Mouse (Mus musculus) lung, embryonic 16.5 days (tissue): Measurements from ENCODE around the gene Tmem132c. TPM values are rescaled to one million over a fixed set of nuclear protein-coding genes. Genes with fewer than 3 reads are reported as not detected.

Experiments
- ATAC-seq: fragments of 200-750 bp; cut with Nextera tagmentation; 2 replicates; pipeline ENCODE4 v1.8.0; 2017; ENCODE audit warnings: low read depth, mild to moderate bottlenecking, moderate library complexity
- H3K27ac ChIP-seq: fragments of 300-500 bp; sonication (generic); 2 replicates; pipeline ENCODE4 v1.5.1; 2014; ENCODE audit warnings: mild to moderate bottlenecking, control low read depth, low read length
- H3K27me3 ChIP-seq: fragments of 300-500 bp; sonication (generic); 2 replicates; pipeline ENCODE4 v1.6.1; 2014; ENCODE audit warnings: low read depth, low read length, mixed read lengths; ENCODE audit not compliant: control insufficient read depth, insufficient read depth
- H3K36me3 ChIP-seq: fragments of 300-500 bp; sonication (generic); 2 replicates; pipeline ENCODE4 v1.6.1; 2014; ENCODE audit warnings: low read length; ENCODE audit not compliant: control insufficient read depth, insufficient read depth
- H3K4me1 ChIP-seq: fragments of 300-500 bp; sonication (generic); replicated peaks from 2 replicates; pipeline ENCODE4 v1.6.1; 2014; ENCODE audit warnings: low read length, mixed read lengths; ENCODE audit not compliant: control insufficient read depth, insufficient read depth
- H3K4me2 ChIP-seq: fragments of 300-500 bp; sonication (generic); 2 replicates; pipeline ENCODE4 v1.6.1; 2014; ENCODE audit warnings: low read depth, low read length, control low read depth
- H3K4me3 ChIP-seq: fragments of 300-500 bp; sonication (generic); 2 replicates; pipeline ENCODE4 v1.5.1; 2014; ENCODE audit warnings: mild to moderate bottlenecking, low read length, control low read depth
- H3K9ac ChIP-seq: fragments of 300-500 bp; sonication (generic); 2 replicates; pipeline ENCODE4 v1.6.1; 2014; ENCODE audit warnings: low read length, control low read depth
- H3K9me3 ChIP-seq: fragments of 300-500 bp; sonication (generic); 2 replicates; pipeline ENCODE4 v1.6.1; 2016; ENCODE audit warnings: low read length; ENCODE audit not compliant: control insufficient read depth
- WGBS: fragments of 180-500 bp; shearing (Covaris S2); extraction: QIAGEN DNeasy Blood & Tissue Kit; methylation state at CpG from one replicate; pipeline ENCODE4 v1.1.7; 2014; 5-methylcytosine and 5-hydroxymethylcytosine counted together
- polyA plus RNA-seq: library from polyadenylated mRNA; unstranded; fragments of >200 nt; fragmentation: Nextera tagmentation; extraction: Ambion mirVana; gene quantifications from 2 replicates; pipeline ENCODE4 v1.2.1, GENCODE M21; 2015

The Tmem132c gene
- polyA plus RNA-seq, 1 experiment from 2014 or later, result 14.2 TPM

DNA sequence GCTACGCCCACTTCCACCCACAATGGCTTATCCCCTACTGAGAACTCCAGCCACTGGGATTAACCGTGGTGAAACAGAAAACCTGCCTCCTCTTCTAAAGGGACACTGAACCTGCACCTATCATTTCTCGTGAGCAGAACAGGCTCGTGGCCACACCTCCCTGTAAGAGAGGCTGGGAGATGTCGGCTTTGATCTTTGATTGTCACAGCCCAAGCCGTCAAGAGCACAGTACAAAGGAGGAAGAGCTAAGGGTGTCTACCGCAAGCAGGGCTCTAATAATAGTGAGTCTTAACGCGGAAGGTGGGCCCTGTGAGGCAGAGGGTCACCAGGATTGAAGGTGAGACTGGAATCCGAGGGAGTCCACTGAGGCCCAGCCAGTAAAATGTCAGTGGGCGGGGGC is 236.7 kb downstream of the Tmem132c start:
- H3K36me3 ChIP-seq, result no peaks in the 10 kb centered on the region
- H3K9me3 ChIP-seq, result no peaks in the 10 kb centered on the region
- WGBS, result 27% methylated on average over 11 of the region's 11 CpGs
- H3K4me2 ChIP-seq, result no peak overlapping the region
- H3K27me3 ChIP-seq, result no peaks in the 10 kb centered on the region
- ATAC-seq, result no peak
- no peak overlapping the region for H3K27ac ChIP-seq
- H3K9ac ChIP-seq, result no peak overlapping the region
- H3K4me3 ChIP-seq, result no peak overlapping the region
- no peaks in the 10 kb centered on the region for H3K4me1 ChIP-seq

DNA sequence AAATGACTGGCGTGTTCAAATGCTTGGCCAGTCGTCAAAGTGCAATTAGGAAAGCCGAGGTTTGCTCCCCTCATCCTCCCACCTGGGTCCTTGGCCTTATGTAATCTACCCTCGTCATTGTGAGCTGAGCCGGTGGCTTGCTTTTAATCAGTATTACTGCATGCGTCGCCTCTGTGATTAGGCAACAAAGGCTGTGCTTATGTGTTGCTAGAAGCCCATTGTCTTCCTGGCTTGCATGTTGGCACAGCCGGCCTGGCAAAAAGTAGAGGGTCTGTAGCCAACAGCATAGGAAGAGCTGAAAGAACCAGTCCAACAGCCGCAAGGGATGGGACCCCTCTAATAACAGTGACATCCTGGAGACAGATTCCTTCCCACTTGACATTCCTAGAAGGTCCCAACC is 239.3 kb downstream of the Tmem132c start:
- Histone ChIP-seq H3K9me3 (no peaks in the 10 kb centered on the region), H3K36me3 (no peaks in the 10 kb centered on the region), H3K27ac (no peak overlapping the region), H3K27me3 (no peaks in the 10 kb centered on the region), H3K4me1 (peaks cover 16% of the 10 kb centered on the region), H3K4me3 (no peak overlapping the region), H3K4me2 (no peak overlapping the region), H3K9ac (no peak overlapping the region)
- no peak for ATAC-seq
- whole genome bisulfite sequencing, result 69% methylated on average over 9 of the region's 9 CpGs

DNA sequence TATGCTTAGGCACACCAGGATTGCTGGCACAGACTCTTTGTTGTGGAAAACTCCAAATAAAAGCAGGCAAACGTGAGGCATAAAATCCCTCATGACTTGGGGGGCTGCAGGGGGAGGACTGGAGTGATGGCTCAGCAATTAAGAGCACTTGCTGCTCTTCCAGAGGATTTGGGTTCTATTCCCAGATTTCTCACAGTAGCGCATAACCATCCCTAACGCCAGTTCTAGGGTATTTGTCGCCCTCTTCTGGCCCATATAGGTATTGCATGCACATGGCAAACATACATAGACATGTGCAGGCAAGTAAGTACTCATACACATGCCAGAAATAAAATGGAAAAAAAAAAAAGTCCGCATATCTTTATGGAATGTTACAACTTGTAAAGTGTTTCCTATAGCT is 239.8 kb downstream of the Tmem132c start:
- ATAC-seq, result no peak
- Histone ChIP-seq H3K9me3 (no peaks in the 10 kb centered on the region), H3K27me3 (no peaks in the 10 kb centered on the region), H3K27ac (no peak overlapping the region), H3K4me2 (no peak overlapping the region), H3K4me3 (no peak overlapping the region), H3K9ac (no peak overlapping the region), H3K36me3 (no peaks in the 10 kb centered on the region), H3K4me1 (peaks cover 16% of the 10 kb centered on the region)
- WGBS, result 27% methylated on average over 5 of the region's 5 CpGs

DNA sequence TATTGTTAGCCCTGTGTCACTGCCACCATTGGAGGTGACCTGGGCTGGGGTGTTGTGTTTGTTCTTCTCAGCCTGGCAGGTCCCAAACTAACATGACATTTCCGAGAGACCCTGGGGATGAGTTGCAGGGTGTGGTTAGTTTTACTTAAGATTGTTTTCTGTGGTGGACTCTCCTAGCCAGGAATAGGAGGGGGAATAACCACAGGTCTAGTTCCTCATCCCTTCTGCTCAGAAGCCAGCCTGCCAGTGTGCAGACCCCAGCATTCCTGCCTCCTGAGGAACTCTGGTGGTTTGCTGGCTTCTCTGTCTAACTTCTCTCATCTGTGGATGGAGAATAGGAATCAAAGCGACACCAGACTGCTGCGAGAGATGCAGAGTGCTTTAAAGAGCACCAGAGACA is 240.7 kb downstream of the Tmem132c start:
- Histone ChIP-seq H3K27me3 (no peaks in the 10 kb centered on the region), H3K36me3 (no peaks in the 10 kb centered on the region; the same call in 1 of the 2 replicates), H3K4me3 (no peak overlapping the region), H3K9me3 (no peaks in the 10 kb centered on the region), H3K4me1 (peaks cover 16% of the 10 kb centered on the region), H3K9ac (no peak overlapping the region), H3K27ac (no peak overlapping the region), H3K4me2 (no peak overlapping the region)
- no peak for ATAC-seq
- WGBS, result 81% methylated on average over 3 of the region's 3 CpGs

DNA sequence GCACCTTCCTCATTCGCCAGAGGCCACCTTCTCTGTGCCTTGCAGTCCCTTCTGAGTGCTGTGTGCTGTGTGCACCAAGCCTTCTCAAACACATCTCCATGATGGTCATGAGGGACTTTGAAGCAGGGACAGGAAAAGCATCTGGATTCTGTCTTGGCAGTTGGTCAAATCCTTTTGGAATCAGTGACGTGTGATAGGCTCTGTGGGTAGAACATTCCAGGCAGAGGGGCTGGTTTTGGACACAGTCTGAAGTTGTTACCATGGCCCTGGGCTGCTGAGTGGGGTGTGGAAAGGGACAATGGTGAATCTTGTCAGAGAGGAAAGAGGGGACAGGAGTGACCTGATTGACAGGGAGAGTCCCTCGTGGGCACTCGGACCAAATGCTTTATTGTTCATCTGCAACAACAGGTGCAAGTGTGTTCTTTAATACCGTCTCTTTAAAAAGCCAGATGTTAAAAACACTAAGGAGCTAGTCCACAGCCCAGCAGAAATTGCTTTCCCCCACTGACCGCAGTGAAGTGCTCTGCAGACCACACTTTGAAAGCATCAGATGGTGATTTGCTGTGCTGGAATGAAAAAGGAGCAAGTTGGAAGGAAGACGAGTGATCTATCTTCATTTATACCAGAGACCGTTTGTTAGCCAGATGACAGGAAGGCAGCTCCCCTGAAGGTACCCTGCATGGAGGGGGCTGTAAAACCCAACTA is 242.5 kb downstream of the Tmem132c start:
- Histone ChIP-seq H3K36me3 (no peaks in the 10 kb centered on the region; the same call in 1 of the 2 replicates), H3K4me1 (peaks cover 16% of the 10 kb centered on the region), H3K27me3 (no peaks in the 10 kb centered on the region), H3K4me2 (peak overlapping the region; percentile 21), H3K9me3 (no peaks in the 10 kb centered on the region), H3K27ac (peak overlapping the region; percentile 61), H3K4me3 (no peak overlapping the region), H3K9ac (peak overlapping the region; percentile 16; the same call in 1 of the 2 replicates)
- peak; percentile 69 for ATAC-seq
- WGBS, result 29% methylated on average over 8 of the region's 8 CpGs

DNA sequence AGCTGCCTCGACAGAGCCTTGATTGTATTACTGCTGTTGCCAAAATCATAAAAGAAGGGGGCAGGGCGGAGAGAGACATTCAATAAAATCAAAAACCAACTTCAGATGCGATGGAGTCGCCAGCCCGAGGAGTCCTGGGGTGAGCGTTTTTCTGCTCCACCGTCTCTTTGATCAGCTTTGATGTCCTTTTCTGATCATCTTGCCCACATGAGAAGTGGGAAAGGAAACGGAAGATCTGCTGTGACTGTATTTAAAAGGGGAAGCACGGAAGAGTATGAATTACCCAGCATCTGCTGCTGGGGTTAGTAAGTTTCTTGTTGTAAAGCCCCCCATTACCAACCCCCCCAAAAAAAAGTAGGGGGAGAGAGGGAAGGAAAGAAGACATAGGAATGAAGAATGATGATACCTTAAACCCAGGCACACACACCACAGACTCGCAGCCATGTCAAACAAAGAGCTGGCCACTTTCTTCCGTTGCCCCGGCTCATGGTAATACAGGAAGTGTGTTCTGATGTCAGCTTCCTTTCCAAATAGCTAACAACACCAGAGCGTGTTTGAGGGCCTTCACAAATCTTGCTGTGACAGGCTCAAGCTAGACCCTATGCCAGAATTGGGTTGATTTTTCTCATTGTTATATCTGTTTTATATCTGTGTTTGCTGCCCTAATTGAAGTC is 243.3 kb downstream of the Tmem132c start:
- peak; percentile 35 for ATAC-seq
- Histone ChIP-seq H3K27me3 (no peaks in the 10 kb centered on the region), H3K4me1 (peaks cover 16% of the 10 kb centered on the region), H3K36me3 (no peaks in the 10 kb centered on the region; the same call in 1 of the 2 replicates), H3K27ac (peak overlapping the region; percentile 65), H3K4me2 (peak overlapping the region; percentile 21), H3K4me3 (0 out of 2 replicates have a peak overlapping the region, but pooled peaks have one; percentile 7), H3K9ac (no peak overlapping the region), H3K9me3 (no peaks in the 10 kb centered on the region)
- WGBS, result 30% methylated on average over 13 of the region's 13 CpGs

DNA sequence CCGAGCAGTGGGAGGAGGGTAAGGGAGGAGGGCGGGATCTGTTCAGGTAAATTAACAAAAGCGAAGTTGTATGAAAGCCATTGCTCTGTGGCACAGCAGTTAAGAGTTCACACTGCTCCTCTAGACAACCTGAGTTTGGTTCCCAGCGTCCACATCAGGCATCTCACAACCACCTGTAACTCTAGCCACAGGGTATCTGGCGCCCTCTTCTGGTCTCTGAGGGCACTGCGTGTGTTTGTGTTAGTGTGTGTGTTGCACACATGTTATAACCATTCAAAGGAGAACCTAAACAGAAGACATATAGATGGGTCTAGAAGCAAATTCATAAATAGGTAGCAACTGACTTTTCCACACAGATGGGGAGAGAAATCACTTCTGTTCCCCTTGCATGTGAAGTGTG is 245.6 kb downstream of the Tmem132c start:
- no peak overlapping the region for H3K4me3 ChIP-seq
- no peak for ATAC-seq
- no peak overlapping the region for H3K27ac ChIP-seq
- H3K4me2 ChIP-seq, result no peak overlapping the region
- no peak overlapping the region for H3K9ac ChIP-seq
- no peaks in the 10 kb centered on the region; the same call in 1 of the 2 replicates for H3K36me3 ChIP-seq
- H3K27me3 ChIP-seq, result no peaks in the 10 kb centered on the region
- no peaks in the 10 kb centered on the region for H3K9me3 ChIP-seq
- peaks cover 16% of the 10 kb centered on the region for H3K4me1 ChIP-seq
- WGBS, result 79% methylated on average over 6 of the region's 6 CpGs

DNA sequence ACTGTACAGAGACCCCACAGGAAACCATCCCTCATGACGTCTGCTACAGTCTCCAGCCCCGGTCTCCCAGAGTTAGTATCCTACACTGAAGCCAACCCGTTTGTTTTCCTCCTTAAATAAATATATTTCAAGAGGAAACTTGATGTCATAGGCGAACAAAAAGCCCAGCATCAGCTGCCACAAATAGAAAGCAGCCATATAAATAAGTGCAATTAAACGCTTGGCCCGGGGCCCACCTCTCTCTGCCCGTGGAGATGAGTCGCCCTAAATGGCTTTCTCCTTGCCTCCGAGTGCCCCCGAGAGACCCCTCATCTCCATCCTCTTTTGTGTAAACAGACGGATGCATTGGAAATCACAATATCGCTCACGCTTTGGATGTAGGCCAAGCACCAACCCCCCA is 247.1 kb downstream of the Tmem132c start:
- no peak overlapping the region for H3K4me3 ChIP-seq
- peak; percentile 41 for ATAC-seq
- H3K9me3 ChIP-seq, result no peaks in the 10 kb centered on the region
- H3K27me3 ChIP-seq, result no peaks in the 10 kb centered on the region
- H3K36me3 ChIP-seq, result no peaks in the 10 kb centered on the region; the same call in 1 of the 2 replicates
- H3K9ac ChIP-seq, result no peak overlapping the region
- 47% methylated on average over 13 of the region's 13 CpGs for WGBS
- H3K4me2 ChIP-seq, result no peak overlapping the region
- peaks cover 15% of the 10 kb centered on the region for H3K4me1 ChIP-seq
- H3K27ac ChIP-seq, result no peak overlapping the region

DNA sequence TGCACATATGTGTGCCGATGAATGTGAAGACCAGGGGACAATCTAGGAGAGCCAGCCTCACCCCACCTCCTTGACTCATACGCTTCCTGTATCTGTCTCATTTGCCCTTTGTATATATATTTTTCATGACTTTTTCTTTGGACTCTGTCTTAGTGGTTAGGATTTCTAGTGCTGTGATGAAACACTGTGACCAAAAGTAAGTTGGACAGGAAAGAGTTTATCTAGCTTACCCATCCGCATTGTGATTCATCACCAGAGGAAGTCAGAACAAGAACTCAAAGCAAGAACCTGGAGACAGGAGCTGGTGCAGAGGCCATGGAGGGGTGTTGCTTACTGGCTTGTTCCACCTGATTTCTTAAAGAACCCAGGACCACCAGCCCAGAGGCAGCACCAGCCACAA is 250.1 kb downstream of the Tmem132c start:
- no peaks in the 10 kb centered on the region for H3K27me3 ChIP-seq
- no peak overlapping the region for H3K9ac ChIP-seq
- H3K9me3 ChIP-seq, result no peaks in the 10 kb centered on the region
- no peak overlapping the region for H3K4me2 ChIP-seq
- H3K27ac ChIP-seq, result no peak overlapping the region
- WGBS, result 89% methylated on average over 3 of the region's 3 CpGs
- H3K4me3 ChIP-seq, result no peak overlapping the region
- no peaks in the 10 kb centered on the region for H3K4me1 ChIP-seq
- no peak for ATAC-seq
- no peaks in the 10 kb centered on the region; the same call in 1 of the 2 replicates for H3K36me3 ChIP-seq
